Mouse (Mus musculus) thymus, adult 2 months (tissue): ENCODE data around the gene Ddx19a. TPM values are rescaled to one million over a fixed set of nuclear protein-coding genes. Genes with fewer than 3 reads are reported as not detected.
"Not testable (repeated sequence)": the region's sequence is repeated elsewhere in the genome, so short reads cannot be mapped to it uniquely, and the experiment has no call there.

Experiments used
- DNase-seq: peaks from one replicate; pipeline ENCODE4 v3.0.0; 2021
- H3K27ac ChIP-seq: fragments of 200-500 bp; 2 replicates; pipeline ENCODE4 v1.5.1; 2012; ENCODE audit warnings: low read length, control low read depth; ENCODE audit not compliant: control insufficient read depth, insufficient read depth
- H3K27me3 ChIP-seq: fragments of 200-500 bp; 2 replicates; pipeline ENCODE4 v1.6.1; 2012; ENCODE audit warnings: mild to moderate bottlenecking, low read length, moderate library complexity, mixed read lengths; ENCODE audit not compliant: control insufficient read depth, insufficient read depth
- H3K36me3 ChIP-seq: fragments of 200-500 bp; 2 replicates; pipeline ENCODE4 v1.6.1; 2012; ENCODE audit warnings: mild to moderate bottlenecking, low read length, moderate library complexity; ENCODE audit not compliant: control insufficient read depth, insufficient read depth
- H3K4me1 ChIP-seq: fragments of 200-500 bp; replicated peaks from 2 replicates; pipeline ENCODE4 v1.6.1; 2012; ENCODE audit warnings: low read length; ENCODE audit not compliant: control insufficient read depth, insufficient read depth
- H3K4me3 ChIP-seq: fragments of 200-500 bp; 2 replicates; pipeline ENCODE4 v1.5.1; 2012; ENCODE audit warnings: mild to moderate bottlenecking, low read length, control low read depth, moderate library complexity; ENCODE audit not compliant: control insufficient read depth, insufficient read depth
- CTCF ChIP-seq: fragments of 200-500 bp; IDR thresholded peaks from 2 replicates; pipeline ENCODE4 v1.5.1; 2012; ENCODE audit warnings: mild to moderate bottlenecking, control low read depth, low read length, moderate library complexity, borderline replicate concordance; ENCODE audit not compliant: control insufficient read depth, poor library complexity, insufficient read depth; ENCODE audit errors: extremely low read depth
- POLR2A ChIP-seq: fragments of 200-500 bp; IDR thresholded peaks from 2 replicates; pipeline ENCODE4 v1.6.1; 2012; ENCODE audit warnings: mild to moderate bottlenecking, low read length, control low read depth, moderate library complexity; ENCODE audit not compliant: control insufficient read depth, poor library complexity, insufficient read depth; ENCODE audit errors: extremely low read depth
- WGBS: fragments of 180-500 bp; shearing (Covaris S2); methylation state at CpG from one replicate; pipeline ENCODE4 v1.1.7; 2018; 5-methylcytosine and 5-hydroxymethylcytosine counted together
- polyA plus RNA-seq: library from polyadenylated mRNA; depleted of rRNA; stranded (reverse); fragments of >200 nt; gene quantifications from 2 replicates; pipeline ENCODE4 v1.2.3, GENCODE M21; 2012

The Ddx19a gene
- polyA plus RNA-seq, 1 experiment = 48.4 TPM

GRCm38 (mm10) chr8:110996641-110997430, 764 bp downstream of the Ddx19a start:
- Histone ChIP-seq H3K27me3 (no peaks in the 10 kb centered on the region), H3K27ac (peak overlapping the region; percentile 53), H3K36me3 (peaks cover 9% of the 10 kb centered on the region), H3K4me1 (peaks cover 6% of the 10 kb centered on the region), H3K4me3 (peak overlapping the region; percentile 99)
- TF ChIP-seq CTCF (no peak), POLR2A (no peak)
- 38% methylated on average over 16 of the region's 16 CpGs for WGBS
- DNase-seq = no peak

GRCm38 (mm10) chr8:110990017-110990416, 7.6 kb downstream of the Ddx19a start:
- Histone ChIP-seq H3K36me3 (peaks cover 55% of the 10 kb centered on the region), H3K27ac (no peak overlapping the region)

GRCm38 (mm10) chr8:110987805-110988744, 9.5 kb downstream of the Ddx19a start:
- peak; percentile 60 for DNase-seq
- TF ChIP-seq POLR2A (no peak), CTCF (no peak)
- peaks cover 14% of the 10 kb centered on the region for H3K4me1 ChIP-seq
- no peaks in the 10 kb centered on the region for H3K27me3 ChIP-seq
- WGBS = 8% methylated on average over 8 of the region's 8 CpGs
- H3K4me3 ChIP-seq = no peak overlapping the region
- H3K27ac ChIP-seq = peak overlapping the region; percentile 58; the same call in 1 of the 2 replicates
- H3K36me3 ChIP-seq = peaks cover 75% of the 10 kb centered on the region

More at GRCm38 (mm10) chr8:110990017-110990416, 7.6 kb downstream of the Ddx19a start:
- no peak for DNase-seq
- WGBS = 88% methylated on average over 9 of the region's 9 CpGs
- Histone ChIP-seq H3K27me3 (no peaks in the 10 kb centered on the region), H3K4me3 (no peak overlapping the region), H3K4me1 (peaks cover 14% of the 10 kb centered on the region)
- TF ChIP-seq CTCF (no peak), POLR2A (no peak)

- Histone ChIP-seq H3K27ac (no peak overlapping the region), H3K36me3 (peaks cover 72% of the 10 kb centered on the region), H3K4me3 (no peak overlapping the region), H3K4me1 (no peaks in the 10 kb centered on the region; the same call in 1 of the 2 replicates), H3K27me3 (no peaks in the 10 kb centered on the region)
- TF ChIP-seq POLR2A (no peak), CTCF (no peak)
- no peak for DNase-seq
- 8% methylated on average over 2 of the region's 2 CpGs for WGBS
Measured at GRCm38 (mm10) chr8:110981304-110981703, 16.3 kb downstream of the Ddx19a start.

GRCm38 (mm10) chr8:110977987-110978386, 19.6 kb downstream of the Ddx19a start:
- 98% methylated on average over 2 of the region's 2 CpGs for WGBS
- not testable (repeated sequence) for H3K4me3 ChIP-seq, DNase-seq, H3K27me3 ChIP-seq, H3K27ac ChIP-seq, H3K4me1 ChIP-seq
- peaks cover 57% of the 10 kb centered on the region for H3K36me3 ChIP-seq

GRCm38 (mm10) chr8:110976532-110976931, 21.1 kb downstream of the Ddx19a start:
- not testable (repeated sequence) for H3K27ac ChIP-seq, H3K27me3 ChIP-seq, H3K4me1 ChIP-seq, DNase-seq, H3K4me3 ChIP-seq
- H3K36me3 ChIP-seq = peaks cover 44% of the 10 kb centered on the region
- WGBS = 97% methylated on average over 8 of the region's 8 CpGs
